Mouse (Mus musculus): ENCODE data around the gene Ogdh. TPM values are rescaled to one million over a fixed set of nuclear protein-coding genes. Genes with fewer than 3 reads are reported as not detected.
"Not testable (repeated sequence)": the region's sequence is repeated elsewhere in the genome, so short reads cannot be mapped to it uniquely, and the experiment has no call there.

Gene Ogdh
- polyA plus RNA-seq (2016; fragmentation: Nextera tagmentation; extraction: Ambion mirVana): 187 and 299 TPM in 2 replicates

GRCm38 (mm10) chr11:6291401-6292115, at the start of gene Ogdh:
Gene Ogdh, plus strand, starts transcription at chr11:6291633.
- peak; percentile 99 for DNase-seq (ENCODE audit: low spot score)
- peak within 1 kb of the TSS; percentile 95 for H3K27ac ChIP-seq
- under 1% methylated on average over 76 of the region's 77 CpGs for WGBS

GRCm38 (mm10) chr11:6244707-6245106, 46.7 kb upstream of the Ogdh start:
- Histone ChIP-seq H3K27ac (no peak overlapping the region), H3K4me1 (no peaks in the 10 kb centered on the region), H3K4me3 (no peak overlapping the region), H3K9me3 (no peaks in the 10 kb centered on the region), H3K27me3 (ENCODE audit: insufficient read depth, poor library complexity, severe bottlenecking) (no peaks in the 10 kb centered on the region), H3K36me3 (no peaks in the 10 kb centered on the region)
- 44% methylated on average over 19 of the region's 19 CpGs for WGBS
- no peak for DNase-seq (ENCODE audit: low spot score)

More at GRCm38 (mm10) chr11:6291401-6292115, at the start of gene Ogdh:
- H3K36me3 ChIP-seq: no peaks in the 10 kb centered on the region
- no peaks in the 10 kb centered on the region for H3K27me3 ChIP-seq (ENCODE audit: insufficient read depth, poor library complexity, severe bottlenecking)
- H3K4me3 ChIP-seq: peak within 1 kb of the TSS; percentile 85
- H3K9me3 ChIP-seq: no peaks in the 10 kb centered on the region
- peaks cover 16% of the 10 kb centered on the region; the same call in 1 of the 2 replicates for H3K4me1 ChIP-seq

- Histone ChIP-seq H3K27me3 (ENCODE audit: insufficient read depth, poor library complexity, severe bottlenecking) (no peaks in the 10 kb centered on the region), H3K27ac (no peak overlapping the region), H3K4me3 (no peak overlapping the region), H3K36me3 (peaks cover 1% of the 10 kb centered on the region; the same call in 1 of the 2 replicates), H3K9me3 (no peaks in the 10 kb centered on the region), H3K4me1 (no peaks in the 10 kb centered on the region)
- 91% methylated on average over 5 of the region's 5 CpGs for WGBS
- DNase-seq (ENCODE audit: low spot score): no peak
Observed at GRCm38 (mm10) chr11:6252248-6252647, 39.2 kb upstream of the Ogdh start.

GRCm38 (mm10) chr11:6252824-6253223, 38.6 kb upstream of the Ogdh start:
- no peaks in the 10 kb centered on the region for H3K4me1 ChIP-seq
- no peaks in the 10 kb centered on the region for H3K27me3 ChIP-seq (ENCODE audit: insufficient read depth, poor library complexity, severe bottlenecking)
- H3K36me3 ChIP-seq: peaks cover 7% of the 10 kb centered on the region
- no peaks in the 10 kb centered on the region for H3K9me3 ChIP-seq
- 79% methylated on average over 4 of the region's 4 CpGs for WGBS
- no peak for DNase-seq (ENCODE audit: low spot score)
- H3K4me3 ChIP-seq: no peak overlapping the region
- no peak overlapping the region for H3K27ac ChIP-seq

GRCm38 (mm10) chr11:6254602-6255001, 36.8 kb upstream of the Ogdh start:
- 83% methylated on average over 2 of the region's 2 CpGs for WGBS
- H3K9me3 ChIP-seq; H3K4me1 ChIP-seq; DNase-seq (ENCODE audit: low spot score); H3K4me3 ChIP-seq; H3K27ac ChIP-seq; H3K27me3 ChIP-seq (ENCODE audit: insufficient read depth, poor library complexity, severe bottlenecking): not testable (repeated sequence)
- peaks cover 25% of the 10 kb centered on the region for H3K36me3 ChIP-seq

- DNase-seq (ENCODE audit: low spot score): no peak
- Histone ChIP-seq H3K4me3 (no peak overlapping the region), H3K27me3 (ENCODE audit: insufficient read depth, poor library complexity, severe bottlenecking) (no peaks in the 10 kb centered on the region), H3K27ac (no peak overlapping the region), H3K9me3 (no peaks in the 10 kb centered on the region), H3K36me3 (peaks cover 45% of the 10 kb centered on the region), H3K4me1 (no peaks in the 10 kb centered on the region)
- 73% methylated on average over 6 of the region's 6 CpGs for WGBS
Observed at GRCm38 (mm10) chr11:6256490-6257072, 34.9 kb upstream of the Ogdh start.

- Histone ChIP-seq H3K4me3 (no peak overlapping the region), H3K4me1 (no peaks in the 10 kb centered on the region), H3K9me3 (no peaks in the 10 kb centered on the region), H3K27ac (no peak overlapping the region), H3K36me3 (peaks cover 73% of the 10 kb centered on the region), H3K27me3 (ENCODE audit: insufficient read depth, poor library complexity, severe bottlenecking) (no peaks in the 10 kb centered on the region)
- WGBS: 94% methylated on average over 7 of the region's 7 CpGs
- no peak for DNase-seq (ENCODE audit: low spot score)
Observed at GRCm38 (mm10) chr11:6259413-6259812, 32.0 kb upstream of the Ogdh start.

- H3K4me3 ChIP-seq: no peak overlapping the region
- H3K36me3 ChIP-seq: peaks cover 92% of the 10 kb centered on the region
- H3K4me1 ChIP-seq: peaks cover 4% of the 10 kb centered on the region
- DNase-seq (ENCODE audit: low spot score): no peak
- no peaks in the 10 kb centered on the region for H3K9me3 ChIP-seq
- no peaks in the 10 kb centered on the region for H3K27me3 ChIP-seq (ENCODE audit: insufficient read depth, poor library complexity, severe bottlenecking)
- 83% methylated on average over 10 of the region's 10 CpGs for WGBS
- H3K27ac ChIP-seq: no peak overlapping the region
Observed at GRCm38 (mm10) chr11:6261434-6262082, 29.9 kb upstream of the Ogdh start.

- Histone ChIP-seq H3K27me3 (ENCODE audit: insufficient read depth, poor library complexity, severe bottlenecking) (no peaks in the 10 kb centered on the region), H3K27ac (peak overlapping the region; percentile 90; the same call in 1 of the 2 replicates), H3K36me3 (peaks cover 61% of the 10 kb centered on the region), H3K4me1 (peaks cover 8% of the 10 kb centered on the region), H3K4me3 (peak overlapping the region; percentile 88), H3K9me3 (no peaks in the 10 kb centered on the region)
- 63% methylated on average over 9 of the region's 9 CpGs for WGBS
- DNase-seq (ENCODE audit: low spot score): no peak
Observed at GRCm38 (mm10) chr11:6266621-6267020, 24.8 kb upstream of the Ogdh start.

GRCm38 (mm10) chr11:6267320-6268254, 23.8 kb upstream of the Ogdh start, which contains the start of gene Ddx56:
Gene Ddx56, minus strand, starts transcription at chr11:6267772.
- peaks cover 8% of the 10 kb centered on the region for H3K4me1 ChIP-seq
- H3K27me3 ChIP-seq (ENCODE audit: insufficient read depth, poor library complexity, severe bottlenecking): no peaks in the 10 kb centered on the region
- H3K36me3 ChIP-seq: peaks cover 61% of the 10 kb centered on the region
- H3K27ac ChIP-seq: peak within 1 kb of the TSS; percentile 90
- H3K9me3 ChIP-seq: no peaks in the 10 kb centered on the region
- WGBS: 2% methylated on average over 50 of the region's 50 CpGs
- H3K4me3 ChIP-seq: peak within 1 kb of the TSS; percentile 88
- peak; percentile 97 for DNase-seq (ENCODE audit: low spot score)

GRCm38 (mm10) chr11:6273607-6274006, 17.8 kb upstream of the Ogdh start:
- Histone ChIP-seq H3K27ac (peak overlapping the region; percentile 90; the same call in 1 of the 2 replicates), H3K4me3 (peak overlapping the region; percentile 96), H3K36me3 (peaks cover 24% of the 10 kb centered on the region), H3K4me1 (peaks cover 14% of the 10 kb centered on the region), H3K27me3 (ENCODE audit: insufficient read depth, poor library complexity, severe bottlenecking) (no peaks in the 10 kb centered on the region), H3K9me3 (no peaks in the 10 kb centered on the region)
- no peak for DNase-seq (ENCODE audit: low spot score)
- 69% methylated on average over 11 of the region's 11 CpGs for WGBS

GRCm38 (mm10) chr11:6274387-6275093, 16.9 kb upstream of the Ogdh start, which contains the start of gene Tmed4:
Gene Tmed4, minus strand, starts transcription at chr11:6274870.
- Histone ChIP-seq H3K4me1 (peaks cover 14% of the 10 kb centered on the region), H3K36me3 (peaks cover 24% of the 10 kb centered on the region), H3K4me3 (peak within 1 kb of the TSS; percentile 96), H3K27ac (peak within 1 kb of the TSS; percentile 90), H3K27me3 (ENCODE audit: insufficient read depth, poor library complexity, severe bottlenecking) (no peaks in the 10 kb centered on the region), H3K9me3 (no peaks in the 10 kb centered on the region)
- peak; percentile 97 for DNase-seq (ENCODE audit: low spot score)
- under 1% methylated on average over 39 of the region's 39 CpGs for WGBS
